Mouse (Mus musculus): ENCODE measurements around the gene Col4a3bp. TPM values are rescaled to one million over a fixed set of nuclear protein-coding genes. Genes with fewer than 3 reads are reported as not detected.

Col4a3bp gene
- total RNA-seq, 2 experiments from 2014 or later: 30.3 to 36.5 TPM

Other genes with a start within 250 kb of the Col4a3bp start
- gene Poc5, start 154.3 kb upstream of the Col4a3bp start, total RNA-seq (2021): 10 to 100 TPM in 1 of 2 experiments, 1 to 10 TPM in 1; 7.4 to 10.8 TPM
- gene Ankdd1b, start 71.4 kb upstream of the Col4a3bp start, total RNA-seq (2021): under 1 TPM; 0.29 to 0.31 TPM
- gene Gm17622, start 51.9 kb upstream of the Col4a3bp start, total RNA-seq (2021): not detected
- gene Polk, start within 50 bp of the Col4a3bp start, total RNA-seq (2021): 1 to 10 TPM; 2.9 to 6.1 TPM
- 10 to 100 TPM; 19.4 to 20.1 TPM for gene Hmgcr, start 128.3 kb downstream of the Col4a3bp start, total RNA-seq (2021)
- not detected for gene Ankrd31, start 205.7 kb downstream of the Col4a3bp start, total RNA-seq (2021)